Mouse (Mus musculus) leukemia stem cell, adult 10-12 weeks (primary cell): Measurements from ENCODE around the gene Stbd1. TPM values are rescaled to one million over a fixed set of nuclear protein-coding genes. Genes with fewer than 3 reads are reported as not detected.

Source experiments
- polyA plus RNA-seq: library from polyadenylated mRNA; stranded (reverse); fragments of >175 nt; gene quantifications from 2 replicates; pipeline ENCODE4 v1.2.3, GENCODE M21; 2012; ENCODE audit warnings: low replicate concordance

The Stbd1 gene
- 0.34 and 0.85 TPM in 2 replicates for polyA plus RNA-seq

GRCm38 (mm10) chr5:92602691-92603690 lies at the start of gene Stbd1:
Gene Stbd1 (plus strand): TSS chr5:92603041.

GRCm38 (mm10) chr5:92554891-92555511 lies 47.8 kb upstream of the Stbd1 start, which contains the start of gene Fam47e:
Gene Fam47e (plus strand): TSS chr5:92555069.

Other genes with a start within 250 kb of the Stbd1 start
- 2.9 and 27.9 TPM in 2 replicates for gene Nup54, start 167.8 kb upstream of the Stbd1 start, polyA plus RNA-seq
- 6.4 and 7.3 TPM in 2 replicates for gene Scarb2, start 96.2 kb upstream of the Stbd1 start, polyA plus RNA-seq
- not detected in 2 replicates for gene Fam47e, start 48.0 kb upstream of the Stbd1 start, polyA plus RNA-seq
- gene Ccdc158, start 72.2 kb downstream of the Stbd1 start, polyA plus RNA-seq = not detected in 2 replicates
- 0.15 and 1.7 TPM in 2 replicates for gene Shroom3, start 80.4 kb downstream of the Stbd1 start, polyA plus RNA-seq